Mouse (Mus musculus) lung, postnatal 25 days (tissue): ENCODE measurements around the gene Scamp4.
"Not testable (repeated sequence)": the region's sequence is repeated elsewhere in the genome, so short reads cannot be mapped to it uniquely, and the experiment has no call there.

Source experiments
- DNase-seq: peaks from one replicate; pipeline ENCODE4 v3.0.0; 2022; ENCODE audit warnings: low spot score

Gene Scamp4

GRCm38 (mm10) chr10:80578131-80578750 is 24.4 kb upstream of the Scamp4 start:
- DNase-seq, result peak; percentile 86

- DNase-seq, result peak; percentile 76
Measured at GRCm38 (mm10) chr10:80578911-80579310, 23.8 kb upstream of the Scamp4 start.

GRCm38 (mm10) chr10:80583047-80583446 is 19.6 kb upstream of the Scamp4 start:
- DNase-seq, result no peak

GRCm38 (mm10) chr10:80584045-80584488 is 18.6 kb upstream of the Scamp4 start:
- no peak for DNase-seq

- no peak for DNase-seq
Measured at GRCm38 (mm10) chr10:80584642-80585552, 17.8 kb upstream of the Scamp4 start.

- no peak for DNase-seq
Measured at GRCm38 (mm10) chr10:80585581-80585980, 17.1 kb upstream of the Scamp4 start.

- no peak for DNase-seq
Measured at GRCm38 (mm10) chr10:80586407-80587304, 16.0 kb upstream of the Scamp4 start.

- peak; percentile 64 for DNase-seq
Measured at GRCm38 (mm10) chr10:80587305-80587657, 15.4 kb upstream of the Scamp4 start.

GRCm38 (mm10) chr10:80589127-80589878 is 13.4 kb upstream of the Scamp4 start:
- no peak for DNase-seq

GRCm38 (mm10) chr10:80589879-80590854 is 12.5 kb upstream of the Scamp4 start, which contains the start of gene Abhd17a:
TSS of gene Abhd17a (minus strand) at chr10:80590341.
- DNase-seq, result peak; percentile 95

GRCm38 (mm10) chr10:80596318-80596717 is 6.4 kb upstream of the Scamp4 start:
- no peak for DNase-seq

- DNase-seq, result no peak
Measured at GRCm38 (mm10) chr10:80603364-80603763, 692 bp downstream of the Scamp4 start.

- DNase-seq, result no peak
Measured at GRCm38 (mm10) chr10:80604001-80604509, 1.4 kb downstream of the Scamp4 start.

- no peak for DNase-seq
Measured at GRCm38 (mm10) chr10:80604988-80605387, 2.3 kb downstream of the Scamp4 start.

GRCm38 (mm10) chr10:80605721-80606120 is 3.0 kb downstream of the Scamp4 start, which contains the start of gene Gm49322:
TSS of gene Gm49322 (plus strand) at chr10:80606021.
- DNase-seq, result not testable (repeated sequence)

GRCm38 (mm10) chr10:80606306-80606705 is 3.6 kb downstream of the Scamp4 start:
- no peak for DNase-seq

- no peak for DNase-seq
Measured at GRCm38 (mm10) chr10:80606737-80607350, 4.2 kb downstream of the Scamp4 start.

GRCm38 (mm10) chr10:80608435-80608834 is 5.8 kb downstream of the Scamp4 start:
- DNase-seq, result no peak

- DNase-seq, result no peak
Measured at GRCm38 (mm10) chr10:80609269-80609924, 6.7 kb downstream of the Scamp4 start.
